Mouse (Mus musculus): ENCODE data around the gene Zfp558.
"Not testable (repeated sequence)": the region's sequence is repeated elsewhere in the genome, so short reads cannot be mapped to it uniquely, and the experiment has no call there.

The Zfp558 gene

GRCm38 (mm10) chr9:18478168-18478567 lies at the start of gene Zfp558, which contains the start of gene Mbd3l1:
TSS of gene Zfp558 (minus strand) at chr9:18478268.
TSS of gene Mbd3l1 (plus strand) at chr9:18478359.
- DNase-seq (ENCODE audit: extremely low read depth, low read depth): no peak

GRCm38 (mm10) chr9:18508098-18508497 lies 30.0 kb upstream of the Zfp558 start:
- no peak for DNase-seq (ENCODE audit: extremely low read depth, low read depth)

GRCm38 (mm10) chr9:18473324-18474128 lies 4.5 kb downstream of the Zfp558 start:
- DNase-seq (ENCODE audit: extremely low read depth, low read depth): no peak

- no peak for DNase-seq (ENCODE audit: extremely low read depth, low read depth)
Measured at GRCm38 (mm10) chr9:18468005-18468404, 10.1 kb downstream of the Zfp558 start.

- no peak for DNase-seq (ENCODE audit: extremely low read depth, low read depth)
Measured at GRCm38 (mm10) chr9:18467350-18467749, 10.7 kb downstream of the Zfp558 start.

GRCm38 (mm10) chr9:18456520-18456919 lies 21.5 kb downstream of the Zfp558 start:
- DNase-seq (ENCODE audit: extremely low read depth, low read depth): no peak

GRCm38 (mm10) chr9:18431687-18432086 lies 46.4 kb downstream of the Zfp558 start:
- no peak for DNase-seq (ENCODE audit: extremely low read depth, low read depth)

GRCm38 (mm10) chr9:18430354-18430753 lies 47.7 kb downstream of the Zfp558 start, which contains the start of gene Mbd3l2:
TSS of gene Mbd3l2 (plus strand) at chr9:18430654.
- no peak for DNase-seq (ENCODE audit: extremely low read depth, low read depth)

- DNase-seq (ENCODE audit: extremely low read depth, low read depth): not testable (repeated sequence)
Measured at GRCm38 (mm10) chr9:18412371-18412770, 65.7 kb downstream of the Zfp558 start.
